Mouse (Mus musculus) gastrocnemius, postnatal 10 days (tissue): Measurements from ENCODE around the gene Gna11. TPM values are rescaled to one million over a fixed set of nuclear protein-coding genes. Genes with fewer than 3 reads are reported as not detected.

Experiments
- DNase-seq: peaks from one replicate; pipeline ENCODE4 v3.0.0; 2021; ENCODE audit warnings: mixed read lengths
- microRNA-seq, 2 experiments: library from miRNA; unstranded; fragments of <30 nt; microRNA quantifications; one replicate each; pipeline ENCODE4 v1.2.0; 2021
- total RNA-seq, 2 experiments: library from RNA; stranded (reverse); gene quantifications; 2 replicates each; pipeline ENCODE4 v1.2.3; 2021

Gene Gna11
- total RNA-seq, 2 experiments from 2014 or later, result 40.6 to 44.8 TPM

DNA sequence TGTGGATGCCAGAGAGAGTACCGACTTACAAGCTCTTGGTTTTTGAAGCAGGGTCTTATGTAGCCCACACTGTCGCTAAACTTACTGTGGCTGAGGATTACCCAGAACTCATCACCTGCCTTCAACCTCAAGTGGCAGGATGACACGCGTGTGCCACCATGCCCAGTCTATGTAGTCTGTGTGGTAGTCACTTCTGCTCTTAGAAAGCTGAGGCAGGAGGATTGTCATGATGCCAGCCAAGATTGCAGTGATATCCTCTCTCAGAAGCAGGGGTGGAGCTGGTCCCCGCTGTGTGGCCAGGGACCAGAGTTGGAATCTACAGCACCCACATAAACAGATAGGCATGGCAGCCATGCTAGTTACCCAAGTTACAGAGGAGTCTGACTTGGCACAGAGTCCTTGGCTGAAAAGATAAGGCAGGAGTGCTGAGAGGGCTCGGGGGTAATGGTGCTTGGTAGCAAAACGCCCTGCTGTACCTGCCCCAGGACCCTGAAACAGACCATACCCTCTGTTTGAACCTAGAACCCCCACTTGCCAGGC is 59.4 kb downstream of the Gna11 start:
- no peak for DNase-seq

DNA sequence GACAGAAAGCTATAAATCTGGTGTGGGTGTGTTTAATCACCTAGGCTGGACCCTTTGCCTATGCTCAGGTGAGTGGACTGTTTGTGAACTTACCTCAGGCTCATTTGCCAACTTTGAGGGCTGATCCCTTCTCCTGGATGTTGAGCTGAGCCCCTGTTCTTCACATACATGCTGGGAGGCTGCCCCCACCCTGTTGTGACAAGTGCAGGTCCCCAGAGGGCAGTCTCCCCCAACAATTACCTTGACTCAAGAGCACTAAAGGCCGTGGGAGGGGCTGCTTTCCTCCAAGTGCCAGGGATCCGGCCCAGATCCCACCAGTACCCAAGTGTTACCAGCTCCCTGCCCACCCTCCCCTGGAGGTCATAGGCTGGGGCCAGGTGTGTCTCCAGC is 59.9 kb downstream of the Gna11 start:
- DNase-seq, result no peak

DNA sequence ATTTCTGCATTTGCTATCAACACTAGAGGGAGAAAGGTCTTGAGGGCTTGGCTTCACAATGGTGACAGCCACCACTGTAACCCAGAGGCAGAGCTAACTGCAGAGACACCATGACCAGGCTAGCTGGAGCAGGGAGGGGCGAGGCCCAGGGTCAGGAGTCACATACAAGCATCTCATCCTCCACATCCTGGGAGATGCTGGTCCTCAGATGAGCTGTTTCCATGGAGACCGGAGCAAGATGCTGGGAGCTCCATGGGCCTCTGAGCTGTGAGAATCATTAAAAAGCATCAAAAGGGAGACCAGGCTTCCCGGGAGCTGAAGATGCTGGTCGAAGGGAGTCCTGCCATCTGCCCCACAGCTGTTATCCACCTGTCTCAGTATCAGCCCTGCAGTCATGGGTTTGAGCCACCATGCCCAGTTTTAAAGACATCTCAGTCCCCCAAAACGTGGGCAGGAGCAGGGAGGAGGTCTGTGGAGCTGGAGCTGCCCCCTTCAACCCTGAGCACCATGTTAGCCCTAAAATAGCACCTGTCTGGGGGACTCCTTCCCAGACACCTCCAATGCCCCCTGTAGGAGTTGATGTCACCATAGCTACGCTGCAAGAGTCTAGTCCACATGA is 60.4 kb downstream of the Gna11 start:
- DNase-seq, result no peak

DNA sequence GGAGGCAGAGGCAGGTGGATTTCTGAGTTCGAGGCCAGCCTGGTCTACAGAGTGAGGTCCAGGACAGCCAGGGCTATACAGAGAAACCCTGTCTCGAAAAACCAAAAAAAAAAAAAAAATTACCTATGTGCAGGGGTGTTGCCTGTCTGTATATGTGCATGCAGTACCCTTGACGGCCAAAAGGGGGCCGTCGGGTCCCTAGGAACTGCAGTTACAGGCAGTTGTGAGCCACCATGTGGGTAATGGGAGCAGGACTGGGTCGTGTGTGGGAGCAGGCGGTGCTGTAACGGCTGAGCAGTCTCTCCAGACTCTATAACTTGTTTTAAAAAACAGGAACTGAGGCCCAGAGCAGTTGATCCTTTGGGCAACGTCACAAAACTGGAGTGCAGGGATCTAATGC is 61.0 kb downstream of the Gna11 start:
- DNase-seq, result no peak

DNA sequence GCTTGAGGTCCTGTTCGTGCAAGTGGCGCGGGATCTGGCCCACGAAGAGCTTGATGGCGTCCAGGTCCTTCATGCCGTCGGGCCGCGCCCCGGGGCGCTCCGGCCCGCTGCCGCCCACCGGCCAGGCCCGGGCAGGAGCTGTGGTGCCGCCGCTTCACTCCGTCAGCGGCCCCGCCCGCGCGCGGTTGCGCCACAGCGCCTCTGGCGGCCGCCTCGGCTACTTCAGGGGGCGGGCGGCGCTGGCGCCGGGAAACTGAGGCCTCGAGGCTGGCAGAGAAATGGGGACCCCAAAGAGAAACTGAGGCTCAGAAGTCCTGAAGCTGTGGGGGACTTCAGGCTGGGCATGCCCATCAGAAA is 62.5 kb downstream of the Gna11 start, which contains the start of gene Celf5:
Gene Celf5 (minus strand): TSS at position 177 of the 357 bp plus-strand sequence.
- peak; percentile 65 for DNase-seq

DNA sequence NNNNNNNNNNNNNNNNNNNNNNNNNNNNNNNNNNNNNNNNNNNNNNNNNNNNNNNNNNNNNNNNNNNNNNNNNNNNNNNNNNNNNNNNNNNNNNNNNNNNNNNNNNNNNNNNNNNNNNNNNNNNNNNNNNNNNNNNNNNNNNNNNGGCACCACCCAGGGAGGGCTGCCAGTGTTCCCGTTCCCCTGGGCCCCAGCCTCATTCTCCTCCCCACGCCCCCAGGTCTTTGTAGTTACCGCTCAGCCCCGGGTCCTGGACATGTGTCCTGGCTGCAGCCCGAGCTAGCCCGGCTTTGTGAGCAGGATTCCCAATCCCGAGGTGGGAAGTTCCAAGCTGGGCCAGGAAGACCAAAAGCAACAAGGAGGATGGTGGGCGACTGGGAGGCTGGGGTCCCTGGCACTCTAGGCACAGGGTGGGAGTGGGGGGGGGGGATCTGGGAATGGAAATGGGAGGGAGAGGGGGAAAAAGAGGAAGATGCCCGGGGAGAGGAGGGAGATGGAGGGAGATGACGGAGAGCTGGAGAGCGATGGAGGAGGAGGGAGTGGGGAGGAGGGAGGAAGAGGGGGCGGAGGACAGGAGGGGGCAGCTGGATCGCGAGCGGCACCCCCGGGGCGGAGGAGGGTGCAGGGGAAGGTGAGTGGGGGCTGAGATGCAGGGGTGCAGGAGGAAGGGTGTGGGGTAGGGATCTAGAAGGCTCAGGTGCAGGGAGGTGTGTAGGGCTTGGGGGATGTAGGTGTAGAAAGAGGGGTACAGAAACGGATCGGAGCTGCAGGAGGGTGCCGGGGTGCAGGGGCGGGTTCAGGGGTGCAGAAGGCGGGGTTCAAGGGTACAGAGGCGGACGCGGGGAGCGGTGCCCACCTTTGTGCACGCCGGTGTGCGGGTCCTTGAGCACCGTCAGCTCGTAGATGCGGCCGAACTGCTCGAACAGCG is 63.1 kb downstream of the Gna11 start:
- DNase-seq, result no peak

Small RNA genes within 50 kb of the gene (microRNA-seq; reads per million reads assigned to microRNA genes)
- gene Gm25595, result 0 reads per million in 2 experiments

Other genes starting within 250 kb of the Gna11 start
- gene Cactin, start 224.1 kb downstream of the Gna11 start, total RNA-seq, result 10 to 100 TPM; 11.0 to 14.5 TPM
- gene Tbxa2r, start 216.5 kb downstream of the Gna11 start, total RNA-seq, result 1 to 10 TPM; 2.3 to 3.8 TPM
- 1 to 10 TPM in 1 of 2 experiments, under 1 TPM in 1; 0.96 to 1.3 TPM for gene Gipc3, start 201.9 kb downstream of the Gna11 start, total RNA-seq
- 10 to 100 TPM; 26.8 to 41.9 TPM for gene Hmg20b, start 194.7 kb downstream of the Gna11 start, total RNA-seq
- 1 to 10 TPM; 4.5 to 7.5 TPM for gene Mfsd12, start 187.7 kb downstream of the Gna11 start, total RNA-seq
- 1 to 10 TPM in 1 of 2 experiments, under 1 TPM in 1; 0.85 to 1.4 TPM for gene 4930404N11Rik, start 179.4 kb downstream of the Gna11 start, total RNA-seq
- 10 to 100 TPM; 17.6 to 24.1 TPM for gene Fzr1, start 166.7 kb downstream of the Gna11 start, total RNA-seq
- gene Dohh, start 160.8 kb downstream of the Gna11 start, total RNA-seq, result 10 to 100 TPM; 40.3 to 46.7 TPM
- under 1 TPM; 0.40 to 0.45 TPM for gene Gm48551, start 160.7 kb downstream of the Gna11 start, total RNA-seq
- gene Gm48552, start 156.2 kb downstream of the Gna11 start, total RNA-seq, result 1 to 10 TPM in 1 of 2 experiments, under 1 TPM in 1; 0.33 to 2.0 TPM
- under 1 TPM in 1 of 2 experiments, not detected in 1; 0.65 TPM for gene Smim24, start 152.1 kb downstream of the Gna11 start, total RNA-seq
- 100 to 1,000 TPM; 329 to 332 TPM for gene Nfic, start 89.6 kb downstream of the Gna11 start, total RNA-seq
- gene Celf5, start 62.5 kb downstream of the Gna11 start, total RNA-seq, result under 1 TPM; 0.38 to 0.99 TPM
- 10 to 100 TPM; 45.9 to 48.2 TPM for gene Ncln, start 48.8 kb downstream of the Gna11 start, total RNA-seq
- gene S1pr4, start 45.1 kb downstream of the Gna11 start, total RNA-seq, result under 1 TPM; 0.56 to 0.61 TPM
- under 1 TPM; 0.47 to 0.77 TPM for gene Gna15, start 21.0 kb downstream of the Gna11 start, total RNA-seq
- gene Aes, start 14.3 kb upstream of the Gna11 start, total RNA-seq, result 100 to 1,000 TPM; 614 to 667 TPM
- 1 to 10 TPM; 4.4 to 9.4 TPM for gene Tle2, start 29.4 kb upstream of the Gna11 start, total RNA-seq
- 1 to 10 TPM; 2.2 to 3.1 TPM for gene Tle6, start 55.9 kb upstream of the Gna11 start, total RNA-seq
- gene BC025920, start 61.1 kb upstream of the Gna11 start, total RNA-seq, result 1 to 10 TPM; 1.6 to 1.8 TPM
- gene Sirt6, start 82.6 kb upstream of the Gna11 start, total RNA-seq, result 1 to 10 TPM; 7.3 to 9.7 TPM
- gene Ankrd24, start 83.3 kb upstream of the Gna11 start, total RNA-seq, result 10 to 100 TPM; 13.0 to 18.4 TPM
- 1 to 10 TPM; 1.7 to 2.2 TPM for gene Gm10778, start 103.9 kb upstream of the Gna11 start, total RNA-seq
- gene Zfp433, start 159.6 kb upstream of the Gna11 start, total RNA-seq, result 1 to 10 TPM; 5.0 to 7.7 TPM
- 1 to 10 TPM; 2.3 to 3.1 TPM for gene Gm3055, start 226.0 kb upstream of the Gna11 start, total RNA-seq